Mouse (Mus musculus) T-helper 1 cell (primary cell): Measurements from ENCODE around the gene Unc93a2.
"Not testable (repeated sequence)": the region's sequence is repeated elsewhere in the genome, so short reads cannot be mapped to it uniquely, and the experiment has no call there.

ENCODE experiments used
- in situ Hi-C: fragments of 300-600 bp; cut with MboI, MseI; formaldehyde crosslinking; loops from one replicate; pipeline ENCODE4 v1.15.1; 2025; ENCODE audit warnings: high pct_unique_total_duplicates

Unc93a2 gene

GRCm38 (mm10) chr17:7371879-7372278, 13.4 kb downstream of the Unc93a2 start, which contains the start of gene Gm49630:
Gene Gm49630, minus strand, starts transcription at chr17:7371979.
- in situ Hi-C loops: not testable (repeated sequence)

GRCm38 (mm10) chr17:7369401-7369800, 15.9 kb downstream of the Unc93a2 start:
- in situ Hi-C loops: not testable (repeated sequence)

GRCm38 (mm10) chr17:7366676-7367374, 18.4 kb downstream of the Unc93a2 start:
- in situ Hi-C loops: not testable (repeated sequence)

GRCm38 (mm10) chr17:7366265-7366664, 19.0 kb downstream of the Unc93a2 start:
- in situ Hi-C loops: not testable (repeated sequence)

GRCm38 (mm10) chr17:7365615-7366014, 19.6 kb downstream of the Unc93a2 start:
- in situ Hi-C loops: not testable (repeated sequence)

- in situ Hi-C loops: not testable (repeated sequence)
These were observed 24.4 kb downstream of the Unc93a2 start for GRCm38 (mm10) chr17:7360749-7361465.

- in situ Hi-C loops: not testable (repeated sequence)
These were observed 25.5 kb downstream of the Unc93a2 start for GRCm38 (mm10) chr17:7359806-7360205.

- in situ Hi-C loops: not testable (repeated sequence)
These were observed 32.7 kb downstream of the Unc93a2 start, which contains the start of gene Ttll2 for GRCm38 (mm10) chr17:7352596-7352995. Gene Ttll2, minus strand, starts transcription at chr17:7352696.

GRCm38 (mm10) chr17:7348765-7349164, 36.5 kb downstream of the Unc93a2 start:
- in situ Hi-C loops: not testable (repeated sequence)

GRCm38 (mm10) chr17:7337381-7337780, 47.9 kb downstream of the Unc93a2 start:
- in situ Hi-C loops: not testable (repeated sequence)

- in situ Hi-C loops: not testable (repeated sequence)
These were observed 52.5 kb downstream of the Unc93a2 start for GRCm38 (mm10) chr17:7332745-7333144.

GRCm38 (mm10) chr17:7326415-7326814, 58.8 kb downstream of the Unc93a2 start:
- in situ Hi-C loops: not testable (repeated sequence)

- in situ Hi-C loops: not testable (repeated sequence)
These were observed 60.9 kb downstream of the Unc93a2 start, which contains the start of gene Tcp10a for GRCm38 (mm10) chr17:7324346-7324745. Gene Tcp10a, plus strand, starts transcription at chr17:7324646.

GRCm38 (mm10) chr17:7319789-7320188, 65.5 kb downstream of the Unc93a2 start:
- in situ Hi-C loops: not testable (repeated sequence)

GRCm38 (mm10) chr17:7315693-7316382, 69.4 kb downstream of the Unc93a2 start:
- in situ Hi-C loops: not testable (repeated sequence)
